Mouse (Mus musculus): Measurements from ENCODE around the gene Atg9a.
"Not testable (repeated sequence)": the region's sequence is repeated elsewhere in the genome, so short reads cannot be mapped to it uniquely, and the experiment has no call there.

The Atg9a gene

DNA sequence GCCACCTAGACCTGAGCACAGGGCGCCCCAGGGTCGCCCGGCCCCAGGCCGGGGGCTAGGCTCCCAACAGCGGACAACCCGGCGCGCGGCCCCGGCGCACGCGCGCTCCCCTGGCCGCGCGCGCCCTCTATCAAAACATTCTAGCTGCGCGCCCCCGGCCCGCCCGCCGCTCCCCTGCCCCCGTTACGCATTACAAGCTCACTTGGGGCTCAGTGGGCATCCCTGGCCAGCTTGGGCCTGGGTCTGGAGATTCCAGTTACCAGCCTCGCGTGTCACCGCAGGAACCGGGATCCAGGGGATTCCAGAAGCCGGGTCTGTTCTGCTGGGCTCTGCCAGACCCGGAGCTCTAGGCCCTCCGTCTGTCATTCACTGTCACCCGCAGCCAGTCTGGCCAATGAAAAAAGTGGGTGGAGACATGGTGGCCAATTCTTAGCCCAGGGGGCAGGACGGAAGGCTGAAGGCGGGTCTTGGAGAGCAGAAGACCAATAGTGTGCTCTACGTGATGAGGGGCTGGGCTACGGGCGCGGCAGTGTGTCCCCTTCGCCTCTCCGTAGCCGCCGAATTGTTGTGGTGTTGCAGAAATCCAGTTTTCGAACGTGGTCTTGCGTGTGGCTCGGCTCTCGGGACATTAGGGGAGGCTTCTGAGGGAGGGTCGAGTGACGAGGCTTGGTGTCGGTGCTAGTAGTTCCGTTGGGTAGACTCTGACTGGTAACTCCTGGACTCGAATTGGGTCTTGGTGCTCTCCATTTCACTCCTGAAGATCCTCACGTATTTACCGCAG is at the start of gene Atg9a, which contains the start of gene Ankzf1:
Gene Atg9a (minus strand): TSS at position 575 of the 781 bp plus-strand sequence.
Gene Ankzf1 (plus strand): TSS at position 530 of the 781 bp plus-strand sequence.
- DNase-seq = peak; percentile 91 to 92

DNA sequence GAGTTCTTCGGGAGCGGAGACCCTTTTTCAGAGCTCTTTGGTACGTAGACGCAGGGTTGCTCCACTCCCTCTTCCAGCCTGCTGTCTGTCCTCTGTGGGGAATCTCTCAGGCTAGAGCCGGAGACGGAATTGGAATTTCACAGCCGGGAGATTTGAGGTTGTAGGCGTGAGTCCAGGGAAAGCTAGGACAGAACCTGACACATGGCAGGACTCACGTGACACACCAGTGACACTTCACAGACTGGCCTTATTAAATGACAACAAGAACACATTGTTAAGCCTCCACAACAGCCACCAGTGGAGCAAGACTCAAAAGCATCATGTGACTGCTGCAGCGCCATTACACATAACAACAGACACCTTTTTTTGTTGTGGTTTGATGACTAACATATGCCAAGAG is 47.6 kb upstream of the Atg9a start:
- DNase-seq = peak; percentile 52 to 63

DNA sequence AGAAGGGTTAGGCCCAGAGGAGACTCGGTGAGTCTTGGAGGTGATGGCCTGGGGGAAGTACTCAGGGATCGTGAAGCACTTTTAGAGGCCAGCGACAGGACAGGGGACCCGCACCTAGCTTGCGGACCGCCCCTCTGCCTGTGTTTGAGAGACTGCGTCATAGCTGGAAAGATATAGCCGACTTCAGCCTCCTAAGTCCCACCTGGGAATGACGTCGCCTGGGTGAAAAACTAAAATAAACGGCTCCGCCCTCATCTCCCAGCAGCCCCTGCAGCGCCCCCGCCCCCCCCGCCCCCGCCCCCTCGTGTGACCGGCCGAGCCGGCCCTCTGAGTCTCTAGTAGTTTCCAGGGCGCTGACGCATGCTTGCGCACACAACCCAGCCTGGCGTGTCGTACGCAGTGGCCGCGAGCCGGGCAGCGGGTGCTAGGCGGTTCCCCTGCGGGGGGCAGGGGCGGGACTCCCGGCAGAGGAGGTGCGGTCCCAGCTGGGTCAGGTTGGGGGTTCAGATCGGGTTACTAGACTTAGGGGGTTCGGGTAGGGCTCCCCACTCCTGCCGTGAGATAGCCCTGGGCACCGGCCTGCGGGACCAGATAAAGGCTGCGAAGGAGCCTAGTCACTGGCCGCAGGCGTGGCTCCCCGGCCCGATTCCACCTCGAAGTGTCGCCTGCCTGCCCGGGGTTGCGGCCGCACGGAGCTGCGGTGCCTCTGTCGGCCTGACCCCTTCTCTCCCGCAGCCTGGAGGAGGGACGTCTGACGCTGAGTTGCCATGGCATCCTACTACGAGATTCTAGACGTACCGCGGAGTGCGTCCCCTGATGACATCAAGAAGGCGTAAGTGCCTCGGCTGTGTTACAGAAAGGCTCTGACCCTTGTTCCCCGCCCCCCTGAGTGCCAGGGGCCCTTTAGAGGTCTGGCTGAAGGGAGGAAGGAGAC is 44.4 kb upstream of the Atg9a start, which contains the start of gene Dnajb2:
Gene Dnajb2 (plus strand): TSS at position 290 of the 934 bp plus-strand sequence.
- DNase-seq = peak; percentile 88 to 90

DNA sequence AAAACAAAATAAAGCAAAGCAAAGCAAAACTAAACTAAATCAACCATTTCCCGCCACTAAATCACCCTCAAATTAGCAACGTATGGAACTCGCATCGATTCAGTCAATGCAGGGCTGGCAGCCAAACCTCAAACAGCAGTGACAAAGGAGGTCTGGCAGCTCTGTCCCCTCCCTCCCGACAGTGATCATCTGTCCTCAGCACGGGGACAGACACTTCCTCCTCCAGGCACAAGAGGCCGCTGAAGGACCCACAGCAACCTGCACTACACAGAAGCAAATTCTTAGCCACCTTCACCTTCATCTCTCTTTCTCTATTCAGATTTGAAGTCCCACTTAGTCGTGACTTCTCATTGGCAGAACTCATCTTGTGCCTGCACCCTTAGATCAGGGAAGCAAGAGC is 42.6 kb upstream of the Atg9a start:
- peak; percentile 81 to 83 for DNase-seq

- DNase-seq = not testable (repeated sequence)
These were observed 40.5 kb upstream of the Atg9a start for GRCm38 (mm10) chr1:75232489-75232888.

GRCm38 (mm10) chr1:75231664-75232152 is 39.7 kb upstream of the Atg9a start, which contains the start of gene A630095N17Rik:
A630095N17Rik (minus strand) TSS chr1:75232102.
- no peak for DNase-seq

DNA sequence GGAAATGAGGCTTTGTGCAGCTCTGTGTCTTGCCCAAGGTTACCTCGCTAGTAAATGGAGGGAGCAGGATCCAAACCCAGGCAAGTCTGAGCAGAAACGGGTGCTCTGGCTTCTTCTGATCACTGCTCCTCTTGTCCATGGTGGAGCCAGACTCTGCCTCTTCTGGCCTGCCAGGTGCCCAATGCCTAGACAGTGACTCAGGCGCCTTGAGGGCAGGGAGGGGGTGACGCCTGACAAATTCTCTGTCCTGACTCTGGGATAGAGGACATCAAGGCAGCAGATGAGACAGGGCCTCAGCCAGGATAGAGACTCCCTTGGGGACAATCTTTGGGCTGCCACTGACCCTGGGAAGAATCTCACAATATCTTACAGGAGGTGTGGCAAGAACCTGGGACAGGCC is 39.2 kb upstream of the Atg9a start:
- DNase-seq = no peak

DNA sequence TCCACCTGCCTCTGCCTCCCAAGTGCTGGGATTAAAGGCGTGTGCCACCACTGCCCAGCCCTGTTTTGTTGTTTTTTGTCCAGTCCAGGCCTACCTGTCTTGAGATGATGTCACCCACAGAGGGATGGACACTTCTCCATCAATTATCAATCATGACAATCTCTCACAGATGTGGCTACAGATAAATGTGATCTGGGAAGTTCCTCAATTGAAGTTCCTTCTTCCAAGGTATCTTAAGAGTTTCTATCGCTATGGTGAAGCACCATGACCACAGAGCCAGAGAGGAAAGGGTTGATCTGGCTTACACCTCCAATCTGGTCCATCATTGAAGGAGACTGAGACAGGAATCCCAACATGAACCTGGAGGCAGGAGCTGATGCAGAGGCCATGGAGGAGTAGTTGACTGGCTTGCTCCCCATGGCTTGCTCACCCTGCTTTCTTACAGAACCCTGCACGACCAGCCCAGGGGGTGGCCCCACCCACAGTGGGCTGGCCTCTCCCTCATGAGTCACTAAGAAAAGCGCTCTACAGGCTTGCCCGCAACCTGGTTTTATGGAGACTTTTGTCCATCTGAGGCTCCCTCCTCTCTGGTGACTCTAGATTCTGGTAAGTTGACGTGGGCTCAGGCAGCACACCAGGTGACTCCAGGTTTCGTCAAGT is 38.5 kb upstream of the Atg9a start:
- DNase-seq = no peak

DNA sequence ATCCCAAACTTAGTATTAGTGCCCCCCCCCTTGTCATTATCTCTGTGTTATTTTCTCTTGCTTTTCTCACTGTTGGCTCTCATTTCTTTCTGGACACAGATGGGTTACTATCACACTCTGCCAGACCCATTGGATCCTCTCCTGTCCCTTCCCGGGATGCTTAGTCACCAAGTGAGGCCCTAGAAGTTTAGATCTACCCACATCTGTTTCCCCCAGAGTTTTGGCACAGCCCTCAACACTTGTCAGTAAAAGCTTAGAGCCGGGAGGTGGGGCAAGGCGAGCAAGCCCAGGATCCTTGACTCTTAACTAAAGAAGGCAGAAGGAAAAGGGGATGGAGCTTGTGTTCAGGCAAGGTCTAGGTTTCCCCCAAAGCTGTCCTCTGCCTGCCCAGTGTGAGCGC is 37.2 kb upstream of the Atg9a start:
- no peak for DNase-seq

GRCm38 (mm10) chr1:75227653-75228052 is 35.7 kb upstream of the Atg9a start:
- DNase-seq = no peak

DNA sequence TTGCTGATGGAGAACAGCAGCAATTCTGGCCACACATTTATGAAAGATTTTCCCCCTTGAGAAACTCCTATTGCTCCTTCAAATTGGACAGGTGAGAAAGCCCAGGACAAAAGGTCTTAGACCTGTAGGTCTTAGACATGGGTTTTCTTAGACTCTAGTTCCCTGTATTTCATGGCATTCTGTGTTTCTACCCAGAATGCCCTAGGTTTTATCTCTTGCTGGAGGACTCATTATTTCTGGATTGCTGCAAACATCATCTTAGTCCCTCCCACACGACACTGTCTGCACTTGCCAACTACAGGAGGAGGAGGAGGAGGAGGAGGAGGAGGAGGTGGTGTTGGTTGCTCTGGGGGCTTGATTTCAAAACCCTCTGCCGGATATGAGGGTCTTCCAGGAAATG is 34.1 kb upstream of the Atg9a start:
- DNase-seq = no peak

DNA sequence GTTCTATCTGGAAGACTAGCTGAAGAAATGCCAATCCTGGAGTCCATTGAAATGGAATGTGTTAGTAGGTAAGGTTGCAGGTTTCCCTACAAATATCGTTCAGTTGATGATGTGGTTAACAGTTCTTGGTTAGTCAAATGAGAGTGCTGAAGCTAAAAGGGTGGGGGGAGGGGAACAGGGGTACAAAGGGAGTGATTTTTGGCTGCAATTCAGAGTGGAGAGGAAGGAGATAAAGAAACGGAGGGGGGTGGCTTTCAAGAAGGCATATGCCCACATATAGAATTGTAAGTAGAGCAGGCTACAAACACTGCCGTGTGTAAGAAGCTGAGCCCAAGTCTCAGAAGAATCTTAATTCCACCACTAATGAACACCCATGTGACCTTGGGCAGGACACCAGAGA is 33.5 kb upstream of the Atg9a start:
- no peak for DNase-seq

DNA sequence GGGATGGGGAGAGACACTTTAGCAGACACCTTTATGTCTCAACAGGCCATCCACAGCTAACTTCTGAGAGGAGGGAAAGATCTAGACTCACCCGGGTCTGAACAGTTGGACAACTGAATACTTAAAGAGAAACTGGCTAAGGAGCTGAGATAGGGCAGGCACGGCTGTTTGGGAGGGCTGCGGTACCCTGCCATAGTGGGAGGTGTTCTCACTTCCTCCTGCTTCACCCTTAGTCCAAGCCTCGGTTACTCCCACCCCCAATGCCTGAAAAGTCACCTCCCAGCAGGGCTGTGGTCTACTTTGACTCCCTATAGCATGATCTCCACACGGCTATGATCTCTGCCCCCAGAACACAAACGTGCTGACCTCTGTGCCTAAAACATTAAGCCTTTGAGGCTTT is 31.5 kb upstream of the Atg9a start:
- no peak for DNase-seq

DNA sequence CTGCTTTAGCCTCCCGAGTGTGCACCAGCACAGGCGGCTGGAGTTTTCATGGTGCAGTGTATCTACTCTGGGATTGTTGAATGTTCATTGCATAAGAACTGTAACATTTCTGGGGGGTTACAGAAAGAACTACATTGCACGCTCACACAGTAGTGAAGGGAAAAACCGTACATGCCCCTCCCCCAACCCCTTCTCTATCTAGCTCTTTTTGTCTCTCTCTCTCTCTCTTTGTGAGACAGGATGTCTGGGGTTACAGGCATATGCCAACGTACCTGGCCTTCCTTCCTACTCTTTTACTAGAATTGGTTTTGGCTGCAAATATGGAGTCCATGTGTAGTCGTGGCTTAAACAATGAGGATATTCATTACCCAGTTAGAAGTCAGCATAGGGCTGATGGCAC is 30.9 kb upstream of the Atg9a start:
- no peak for DNase-seq

DNA sequence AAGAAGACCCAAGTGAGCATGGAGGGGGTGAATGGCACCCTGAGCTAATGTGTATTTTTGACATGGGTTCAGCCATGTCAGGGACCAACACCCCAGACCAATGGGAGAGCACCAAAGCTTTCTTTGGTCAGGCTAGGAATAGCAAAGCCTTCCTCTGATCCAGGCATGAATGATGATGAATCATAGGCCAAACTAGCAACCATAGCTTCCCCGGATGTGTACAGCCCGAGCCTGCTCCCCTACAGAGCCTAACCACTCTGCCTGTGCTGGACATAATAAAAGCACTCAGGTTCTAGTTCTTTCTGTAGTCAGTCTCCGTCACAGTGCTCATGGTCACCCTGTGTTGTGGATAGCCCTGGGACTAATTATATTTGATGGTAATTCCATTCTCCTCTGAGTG is 29.5 kb upstream of the Atg9a start:
- no peak for DNase-seq

DNA sequence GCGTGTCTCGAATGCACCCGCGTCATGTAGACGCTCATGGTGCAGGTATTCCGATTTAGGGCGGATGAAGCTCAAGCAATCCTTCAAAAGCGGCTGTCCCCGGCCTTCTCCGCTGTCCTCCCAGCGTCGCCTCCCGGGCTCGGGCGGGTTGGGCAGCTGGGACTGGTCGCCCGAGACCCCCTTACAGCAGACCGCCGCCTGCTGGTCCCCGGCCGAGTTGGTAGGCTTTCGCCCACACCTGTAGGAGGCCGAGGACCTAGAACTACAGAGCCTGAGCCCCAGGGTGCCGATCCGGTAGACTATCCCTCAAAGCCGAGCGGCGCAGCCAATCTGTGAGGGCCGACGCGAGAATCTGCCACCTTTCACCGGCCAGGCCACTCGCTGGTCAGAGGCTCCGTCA is 27.5 kb upstream of the Atg9a start, which contains the start of gene Tuba4a:
Gene Tuba4a (minus strand): TSS at position 335 of the 400 bp plus-strand sequence.
- peak in 1 of 2 experiments; percentile 69 for DNase-seq

- peak; percentile 97 for DNase-seq
These were observed 27.1 kb upstream of the Atg9a start for GRCm38 (mm10) chr1:75219078-75219477.

- DNase-seq = peak; percentile 92 to 93
These were observed 26.4 kb upstream of the Atg9a start for GRCm38 (mm10) chr1:75218227-75219001.

- no peak for DNase-seq
These were observed 25.9 kb upstream of the Atg9a start for GRCm38 (mm10) chr1:75217893-75218226.

DNA sequence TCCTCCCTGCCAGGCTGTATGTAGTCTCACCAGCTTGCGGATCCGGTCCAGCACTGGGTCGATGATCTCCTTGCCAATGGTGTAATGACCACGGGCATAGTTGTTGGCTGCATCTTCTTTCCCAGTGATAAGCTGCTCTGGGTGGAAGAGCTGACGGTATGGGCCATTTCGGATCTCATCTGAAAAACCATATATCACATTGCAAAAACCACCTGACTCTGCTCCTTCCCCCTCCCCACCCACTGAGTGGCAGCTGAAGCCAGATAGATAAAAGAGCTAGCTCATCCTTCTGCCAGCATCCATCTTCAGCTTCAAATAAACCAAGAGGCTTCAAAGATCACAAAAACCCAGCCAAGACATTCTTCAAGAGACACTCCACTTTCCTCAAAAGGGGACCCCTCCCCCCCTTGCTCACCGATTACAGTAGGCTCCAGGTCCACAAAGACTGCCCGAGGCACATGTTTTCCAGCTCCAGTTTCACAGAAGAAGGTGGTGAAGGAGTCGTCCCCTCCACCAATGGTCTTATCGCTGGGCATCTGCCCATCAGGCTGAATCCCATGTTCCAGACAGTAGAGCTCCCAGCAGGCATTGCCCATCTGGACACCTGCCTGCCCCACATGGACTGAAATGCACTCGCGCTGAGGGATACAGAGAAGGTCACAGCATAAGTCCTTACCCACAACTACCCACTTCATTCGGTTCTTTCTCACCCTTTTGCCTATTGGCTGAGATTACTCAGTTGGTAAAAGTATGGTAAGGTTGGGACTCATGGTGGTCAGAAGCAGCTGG is 25.0 kb upstream of the Atg9a start:
- DNase-seq = peak; percentile 59 to 60

GRCm38 (mm10) chr1:75215785-75216184 is 23.8 kb upstream of the Atg9a start:
- no peak for DNase-seq

All from cerebellum, postnatal 36 days (tissue).